Mouse (Mus musculus) CH12.LX (cell line): ENCODE results near the gene Kif13a.

ENCODE experiments used
- EP300 ChIP-seq: IDR thresholded peaks from 2 replicates; pipeline ENCODE4 v1.6.1; 2011; ENCODE audit warnings: low read length, improper control_type of control experiment
- JUND ChIP-seq: conservative IDR thresholded peaks from 2 replicates; pipeline ENCODE4 v1.6.1; 2011; ENCODE audit warnings: low read depth, low read length, improper control_type of control experiment
- NELFE ChIP-seq: IDR thresholded peaks from 2 replicates; pipeline ENCODE4 v1.6.1; 2011; ENCODE audit warnings: low read depth, low read length, improper control_type of control experiment
- SMC3 ChIP-seq: IDR thresholded peaks from 2 replicates; pipeline ENCODE4 v1.6.1; 2011; ENCODE audit warnings: low read depth, low read length, improper control_type of control experiment
- ZKSCAN1 ChIP-seq: IDR thresholded peaks from 2 replicates; pipeline ENCODE4 v1.6.1; 2012; ENCODE audit warnings: low read depth, inconsistent platforms, low read length, improper control_type of control experiment, borderline replicate concordance

GRCm38 (mm10) chr13:46967308-46967707, 37.6 kb upstream of the Kif13a start:
- TF ChIP-seq NELFE (no peak), EP300 (no peak), ZKSCAN1 (no peak), SMC3 (no peak), JUND (no peak)
